Mouse (Mus musculus) layer of hippocampus, adult 2 months (tissue): Measurements from ENCODE around the gene Ptrhd1. TPM values are rescaled to one million over a fixed set of nuclear protein-coding genes. Genes with fewer than 3 reads are reported as not detected.
"Not testable (repeated sequence)": the region's sequence is repeated elsewhere in the genome, so short reads cannot be mapped to it uniquely, and the experiment has no call there.

Experiments
- DNase-seq, 2 experiments: peaks; one replicate each; pipeline ENCODE4 v3.0.0; 2022; ENCODE audit warnings: low spot score in 2 of 2
- H3K27ac ChIP-seq: fragments of 200-600 bp; 2 replicates; pipeline ENCODE4 v1.8.1; 2022
- H3K4me3 ChIP-seq: fragments of 200-600 bp; 2 replicates; pipeline ENCODE4 v1.8.1; 2022; ENCODE audit warnings: mild to moderate bottlenecking
- CTCF ChIP-seq: fragments of 200-600 bp; conservative IDR thresholded peaks from 2 replicates; pipeline ENCODE4 v1.8.1; 2022; ENCODE audit warnings: antibody characterized with exemption, mild to moderate bottlenecking, moderate library complexity
- total RNA-seq, 2 experiments: library from RNA; stranded (reverse); gene quantifications; 2 replicates each; pipeline ENCODE4 v1.2.3; 2021

The Ptrhd1 gene
- total RNA-seq, 2 experiments from 2014 or later, result 8.0 to 8.2 TPM

- peak; percentile 90 for TF ChIP-seq CTCF
- peak; percentile 61 to 70 for DNase-seq
- Histone ChIP-seq H3K4me3 (no peak overlapping the region), H3K27ac (no peak overlapping the region)
Observed at GRCm38 (mm10) chr12:4208405-4209133, 25.3 kb upstream of the Ptrhd1 start.

- Histone ChIP-seq H3K27ac (no peak overlapping the region), H3K4me3 (no peak overlapping the region)
- DNase-seq, result no peak
- no peak for TF ChIP-seq CTCF
Observed at GRCm38 (mm10) chr12:4209196-4209595, 24.6 kb upstream of the Ptrhd1 start.

- no peak overlapping the region for H3K27ac ChIP-seq
- no peak for TF ChIP-seq CTCF
- no peak for DNase-seq
- no peak overlapping the region for H3K4me3 ChIP-seq
Observed at GRCm38 (mm10) chr12:4211174-4211573, 22.7 kb upstream of the Ptrhd1 start.

- TF ChIP-seq CTCF, result no peak
Observed at GRCm38 (mm10) chr12:4212908-4213307, 20.9 kb upstream of the Ptrhd1 start.

GRCm38 (mm10) chr12:4230156-4230555, 3.7 kb upstream of the Ptrhd1 start:
- H3K27ac ChIP-seq, result no peak overlapping the region
- TF ChIP-seq CTCF, result no peak
- H3K4me3 ChIP-seq, result no peak overlapping the region
- DNase-seq, result no peak

More at GRCm38 (mm10) chr12:4212908-4213307, 20.9 kb upstream of the Ptrhd1 start:
- H3K27ac ChIP-seq, result no peak overlapping the region
- H3K4me3 ChIP-seq, result no peak overlapping the region
- no peak for DNase-seq

- Histone ChIP-seq H3K27ac (no peak overlapping the region), H3K4me3 (no peak overlapping the region)
- no peak for DNase-seq
- TF ChIP-seq CTCF, result no peak
Observed at GRCm38 (mm10) chr12:4232777-4233176, 1.1 kb upstream of the Ptrhd1 start.

GRCm38 (mm10) chr12:4237481-4237880, 3.7 kb downstream of the Ptrhd1 start:
- H3K27ac ChIP-seq, result no peak overlapping the region
- no peak overlapping the region for H3K4me3 ChIP-seq
- TF ChIP-seq CTCF, result no peak
- no peak for DNase-seq

- H3K27ac ChIP-seq, H3K4me3 ChIP-seq, DNase-seq: not testable (repeated sequence)
Observed at GRCm38 (mm10) chr12:4240281-4240680, 6.5 kb downstream of the Ptrhd1 start.

- no peak for DNase-seq
- H3K27ac ChIP-seq, result no peak overlapping the region
- no peak overlapping the region for H3K4me3 ChIP-seq
- no peak for TF ChIP-seq CTCF
Observed at GRCm38 (mm10) chr12:4243805-4244204, 10.0 kb downstream of the Ptrhd1 start.

GRCm38 (mm10) chr12:4245742-4246141, 11.9 kb downstream of the Ptrhd1 start:
- no peak for DNase-seq
- no peak for TF ChIP-seq CTCF
- Histone ChIP-seq H3K4me3 (no peak overlapping the region), H3K27ac (no peak overlapping the region)

GRCm38 (mm10) chr12:4249786-4250185, 16.0 kb downstream of the Ptrhd1 start:
- 0 out of 2 replicates have a peak, but pooled peaks have one; percentile 8 for TF ChIP-seq CTCF
- no peak overlapping the region for H3K27ac ChIP-seq
- DNase-seq, result no peak
- H3K4me3 ChIP-seq, result no peak overlapping the region

GRCm38 (mm10) chr12:4252742-4253655, 19.2 kb downstream of the Ptrhd1 start:
- peak overlapping the region; percentile 64 for H3K27ac ChIP-seq
- no peak for TF ChIP-seq CTCF
- no peak overlapping the region for H3K4me3 ChIP-seq
- no peak for DNase-seq

GRCm38 (mm10) chr12:4267765-4268164, 33.9 kb downstream of the Ptrhd1 start:
- TF ChIP-seq CTCF, result no peak
- H3K27ac ChIP-seq, result no peak overlapping the region
- DNase-seq, result no peak
- no peak overlapping the region for H3K4me3 ChIP-seq
